Mouse (Mus musculus) testis, adult 2 months (tissue): ENCODE results near the gene Txnrd1.

Experiments used
- CTCF ChIP-seq: fragments of 200-500 bp; IDR thresholded peaks from 2 replicates; pipeline ENCODE4 v1.5.1; 2012; ENCODE audit warnings: low read depth, mild to moderate bottlenecking, inconsistent platforms, low read length, moderate library complexity; ENCODE audit not compliant: control insufficient read depth, insufficient read depth, insufficient replicate concordance
- POLR2A ChIP-seq: fragments of 200-500 bp; IDR thresholded peaks from 2 replicates; pipeline ENCODE4 v1.6.1; 2012; ENCODE audit warnings: low read depth, mild to moderate bottlenecking, inconsistent platforms, low read length, moderate library complexity; ENCODE audit not compliant: control insufficient read depth

DNA sequence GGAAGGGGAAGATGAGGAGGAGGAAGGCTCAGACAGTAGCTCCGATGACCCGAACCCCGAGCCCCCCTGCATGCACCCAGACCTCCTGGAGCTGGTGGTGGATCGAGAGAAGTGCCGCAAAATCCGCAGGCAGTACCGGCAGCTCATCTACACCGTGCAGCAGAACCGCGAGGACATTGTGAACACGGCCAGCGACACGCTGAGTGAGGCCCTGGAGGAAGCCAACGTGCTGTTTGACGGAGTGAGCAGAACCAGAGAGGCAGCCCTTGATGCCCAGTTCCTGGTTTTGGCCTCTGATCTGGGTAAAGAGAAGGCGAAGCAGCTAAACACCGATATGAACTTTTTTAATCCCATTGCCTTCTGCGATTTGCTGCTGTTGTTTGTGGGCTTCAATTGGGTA, 33.1 kb downstream of the Txnrd1 start:
- no peak for TF ChIP-seq CTCF
- no peak; the same call in 1 of the 2 replicates for TF ChIP-seq POLR2A
